Mouse (Mus musculus) heart, postnatal 0 days (tissue): Measurements from ENCODE around the gene Tpcn1.

Source experiments
- CTCF ChIP-seq: IDR thresholded peaks from 2 replicates; pipeline ENCODE4 v1.5.1; 2016; ENCODE audit warnings: antibody characterized with exemption, control low read depth, low read depth
- EP300 ChIP-seq: IDR thresholded peaks from 2 replicates; pipeline ENCODE4 v1.6.1; 2016; ENCODE audit warnings: antibody characterized with exemption, low read depth

DNA sequence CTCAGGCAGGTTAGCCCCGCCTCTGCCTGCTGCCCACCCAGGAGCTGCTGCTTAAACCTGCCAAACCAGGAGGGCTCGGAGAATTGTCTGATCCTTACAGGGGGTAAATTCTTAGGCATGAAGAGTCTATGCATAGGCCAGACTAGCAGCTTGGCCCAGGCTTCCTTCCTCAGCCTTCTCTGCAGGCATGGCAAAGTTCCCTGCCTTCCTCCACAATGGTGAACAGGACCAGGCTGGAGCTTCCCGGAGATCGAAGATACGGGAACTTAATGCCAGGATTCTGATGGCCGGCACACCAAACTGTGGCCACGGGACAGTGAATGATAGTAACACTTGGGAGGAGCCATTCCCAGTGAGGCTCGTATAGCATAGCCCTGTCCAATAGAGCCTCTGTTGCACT lies 30.4 kb downstream of the Tpcn1 start:
- TF ChIP-seq CTCF (no peak), EP300 (no peak)
